In genomic region chr5:65019109-65019508, GRCm38 (mm10) we compare ENCODE assay signal across 13 mouse cellular contexts. TPM values are rescaled to one million over a fixed set of nuclear protein-coding genes. Genes with fewer than 3 reads are reported as not detected.
DNase-seq lines count a peak whose midpoint lies in the region; ATAC-seq lines count a peak whose summit lies in the region.
"Had no signal": no experiment of that assay in that cellular context is flagged by ENCODE, and none has a peak within 500 bp of the region (broad histone marks: within the 10 kb centered on the region; RNA-seq: fewer than 3 reads in every experiment).

No protein-coding gene starts in this region.

- peaks cover 3% of the 10 kb centered on the region; the same call in 1 of the 2 replicates for H3K4me1 ChIP-seq in forebrain, embryonic 13.5 days
- no peaks in the 10 kb centered on the region for H3K4me1 ChIP-seq in forebrain, embryonic 11.5 days (replicated peaks; ENCODE audit: control insufficient read depth, insufficient read depth, low read length)
- H3K4me1 ChIP-seq: embryonic facial prominence, embryonic 15.5 days had no signal

- H3K4me2 ChIP-seq in forebrain, embryonic 13.5 days: no peak overlapping the region
- no peak overlapping the region for H3K4me2 ChIP-seq in forebrain, embryonic 11.5 days (ENCODE audit: low read depth, low read length, severe bottlenecking)
- H3K4me2 ChIP-seq: embryonic facial prominence, embryonic 15.5 days; hindbrain, embryonic 14.5 days had no signal

- intact Hi-C loops in gastrocnemius, postnatal 14 days (cut with DNase I; ENCODE audit: low total_unique reads): no loop called here

- no peak for ATAC-seq in forebrain, embryonic 13.5 days
- no peak for ATAC-seq in forebrain, embryonic 11.5 days (replicated peaks; ENCODE audit: low FRiP score)
- peak; percentile 91 for ATAC-seq in granulocyte monocyte progenitor cell, adult 5-6 weeks (replicated peaks; ENCODE audit: poor library complexity, severe bottlenecking)
- ATAC-seq in neutrophil, adult 5-6 weeks (ENCODE audit: extremely low read depth, insufficient number of reproducible peaks, low FRiP score, poor library complexity, severe bottlenecking): peak; percentile 54

- H3K27ac ChIP-seq in forebrain, embryonic 13.5 days: peak overlapping the region; percentile 37; the same call in 1 of the 2 replicates
- no peak overlapping the region for H3K27ac ChIP-seq in forebrain, embryonic 11.5 days (ENCODE audit: low read depth, low read length)
- H3K27ac ChIP-seq: embryonic facial prominence, embryonic 15.5 days; hindbrain, embryonic 14.5 days; liver, embryonic 14.5 days had no signal

- H3K27me3 ChIP-seq in forebrain, embryonic 13.5 days: no peaks in the 10 kb centered on the region
- H3K27me3 ChIP-seq in forebrain, embryonic 11.5 days (ENCODE audit: control insufficient read depth, insufficient read depth, low read length): no peaks in the 10 kb centered on the region
- H3K27me3 ChIP-seq: embryonic facial prominence, embryonic 15.5 days had no signal

- H3K4me3 ChIP-seq in forebrain, embryonic 13.5 days: no peak overlapping the region
- H3K4me3 ChIP-seq in forebrain, embryonic 11.5 days (ENCODE audit: low read depth, low read length): no peak overlapping the region
- H3K4me3 ChIP-seq: embryonic facial prominence, embryonic 15.5 days had no signal

- H3K36me3 ChIP-seq in forebrain, embryonic 13.5 days (ENCODE audit: poor library complexity, severe bottlenecking): no peaks in the 10 kb centered on the region
- no peaks in the 10 kb centered on the region for H3K36me3 ChIP-seq in forebrain, embryonic 11.5 days (ENCODE audit: control insufficient read depth, insufficient read depth, low read length)

- 81% methylated on average over 8 of the region's 8 CpGs for WGBS in forebrain, embryonic 13.5 days
- 90% methylated on average over 8 of the region's 8 CpGs for whole genome bisulfite sequencing in forebrain, embryonic 11.5 days

- no peak overlapping the region for H3K9ac ChIP-seq in forebrain, embryonic 13.5 days
- no peak overlapping the region for H3K9ac ChIP-seq in forebrain, embryonic 11.5 days (ENCODE audit: low read length)
- H3K9ac ChIP-seq: embryonic facial prominence, embryonic 15.5 days; hindbrain, embryonic 14.5 days; liver, embryonic 14.5 days had no signal

- no peak for DNase-seq in forebrain, embryonic 11.5 days (ENCODE audit: low spot score)
- DNase-seq in lung, postnatal 36 days: peak; percentile 29
- no peak for DNase-seq in lung, postnatal 10 days
- DNase-seq in gastrocnemius, postnatal 14 days: no peak
- DNase-seq in spleen, adult 18-20 months: no peak
- DNase-seq: right cerebral cortex, postnatal 14 days; thymus, adult 18-20 months had no signal

- H3K9me3 ChIP-seq in forebrain, embryonic 13.5 days (replicated peaks): no peaks in the 10 kb centered on the region
- H3K9me3 ChIP-seq in forebrain, embryonic 11.5 days (ENCODE audit: control insufficient read depth, low read length): no peaks in the 10 kb centered on the region
- H3K9me3 ChIP-seq: embryonic facial prominence, embryonic 15.5 days had no signal

RNA-seq across cellular contexts. Expression of gene Fam114a1, which starts 49.2 kb away (rescaled TPM):
- polyA plus RNA-seq in forebrain, embryonic 13.5 days (2015; fragmentation: Nextera tagmentation; extraction: Ambion mirVana): 6.3 and 6.5 TPM in 2 replicates
- 14.1 and 16.1 TPM in 2 replicates for polyA plus RNA-seq in forebrain, embryonic 11.5 days (2014; fragmentation: Nextera tagmentation; extraction: Ambion mirVana)
- 9.1 and 10.3 TPM in 2 replicates for total RNA-seq in granulocyte monocyte progenitor cell, adult 5-6 weeks (2014; fragmentation: Nextera tagmentation)
- 6.6 and 8.5 TPM in 2 replicates for total RNA-seq in granulocyte monocyte progenitor cell, adult 5-6 weeks (2017)
- total RNA-seq in neutrophil, adult 5-6 weeks (2017): 32.7 and 33.2 TPM in 2 replicates
- 10 to 100 TPM; 20.2 to 31.6 TPM for total RNA-seq in gastrocnemius, postnatal 14 days (2021)

RNA-seq across cellular contexts. Expression of gene Tlr6, which starts 59.2 kb away (rescaled TPM):
- polyA plus RNA-seq in forebrain, embryonic 13.5 days (2015; fragmentation: Nextera tagmentation; extraction: Ambion mirVana): 0.14 and 0.28 TPM in 2 replicates
- polyA plus RNA-seq in forebrain, embryonic 11.5 days (2014; fragmentation: Nextera tagmentation; extraction: Ambion mirVana): 0.32 and 0.45 TPM in 2 replicates
- 3.1 and 5.0 TPM in 2 replicates for total RNA-seq in granulocyte monocyte progenitor cell, adult 5-6 weeks (2014; fragmentation: Nextera tagmentation)
- 2.6 and 6.7 TPM in 2 replicates for total RNA-seq in granulocyte monocyte progenitor cell, adult 5-6 weeks (2017)
- total RNA-seq in neutrophil, adult 5-6 weeks (2017): 31.0 and 37.8 TPM in 2 replicates
- 1 to 10 TPM; 1.4 to 1.9 TPM for total RNA-seq in gastrocnemius, postnatal 14 days (2021)

Comparison
In these comparisons a context has a peak if more than half of its experiments do, and no peak if none do; other contexts are left out.
1. ATAC-seq: peak in granulocyte monocyte progenitor cell, adult 5-6 weeks (single experiment) and neutrophil, adult 5-6 weeks (single experiment); none in forebrain, embryonic 13.5 days (single experiment) and forebrain, embryonic 11.5 days (single experiment).